Mouse (Mus musculus): ENCODE measurements around the gene Cyp2f2.

GRCm38 (mm10) chr7:27156005-27156404 is 36.3 kb downstream of the Cyp2f2 start:
- TF ChIP-seq EP300 (IDR thresholded peaks at IDR 0.05) (no peak), CTCF (IDR thresholded peaks at IDR 0.05) (no peak)
